Mouse (Mus musculus) urinary bladder, adult 2 months (tissue): ENCODE measurements around the gene Pnp2. TPM values are rescaled to one million over a fixed set of nuclear protein-coding genes. Genes with fewer than 3 reads are reported as not detected.
"Not testable (repeated sequence)": the region's sequence is repeated elsewhere in the genome, so short reads cannot be mapped to it uniquely, and the experiment has no call there.

Experiments used
- DNase-seq: peaks from one replicate; pipeline ENCODE4 v3.0.0; 2022; ENCODE audit warnings: low spot score
- polyA plus RNA-seq: library from polyadenylated mRNA; depleted of rRNA; stranded (reverse); fragments of >200 nt; gene quantifications from 2 replicates; pipeline ENCODE4 v1.2.3, GENCODE M21; 2012

Pnp2 gene
- polyA plus RNA-seq, 1 experiment: 3.7 TPM

DNA sequence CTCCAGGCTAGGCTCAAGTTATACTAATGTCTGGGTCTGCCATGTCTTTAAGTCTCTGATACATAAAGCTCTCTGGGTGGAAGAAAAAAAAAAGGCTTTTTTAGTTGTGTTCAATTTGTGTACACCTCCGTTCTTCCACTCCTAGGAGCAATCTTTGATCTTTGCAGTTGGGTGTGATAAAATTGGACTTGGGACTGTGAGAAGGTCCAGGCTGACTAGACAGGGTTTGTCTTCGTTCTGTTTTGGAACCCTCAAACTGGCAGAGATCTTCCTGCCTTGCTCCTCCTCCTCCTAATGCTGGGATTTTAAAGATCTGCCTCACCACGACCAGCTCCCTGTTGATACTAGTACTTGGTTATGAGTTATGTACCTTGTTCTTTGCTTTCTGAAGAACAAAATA lies 1.4 kb downstream of the Pnp2 start:
- not testable (repeated sequence) for DNase-seq

DNA sequence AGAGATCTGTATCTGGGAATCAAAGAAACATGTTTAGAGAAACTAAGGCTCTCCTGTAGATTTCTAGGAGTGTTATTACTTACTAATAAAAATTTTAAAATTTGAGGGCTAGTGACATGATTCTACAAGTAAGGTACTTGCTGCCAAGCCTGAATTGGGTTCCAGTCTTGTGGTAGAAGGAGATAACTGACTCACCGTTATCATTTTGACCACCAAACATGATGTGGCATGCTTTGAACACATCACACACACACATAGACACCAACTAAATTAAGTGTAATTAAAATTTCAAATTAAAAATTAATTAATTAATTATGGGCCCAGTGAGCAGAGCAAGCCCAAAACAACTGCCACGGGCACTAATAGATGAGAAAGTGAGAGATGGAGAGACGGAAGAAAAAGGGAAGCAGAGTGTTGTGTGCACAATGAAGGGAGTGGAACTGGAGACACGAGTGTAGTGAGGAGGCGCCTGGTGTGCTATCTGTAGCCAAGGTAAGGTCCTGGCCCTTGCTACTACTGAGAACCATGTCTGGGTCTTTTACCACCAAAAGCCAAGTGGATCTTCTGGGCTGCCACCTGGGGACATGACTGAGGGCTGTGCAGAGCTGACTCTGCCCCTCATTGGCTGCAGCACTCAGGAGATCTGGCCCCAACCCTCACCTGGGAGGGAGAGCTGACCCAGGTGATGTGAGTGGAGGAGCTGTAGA lies 2.6 kb downstream of the Pnp2 start:
- not testable (repeated sequence) for DNase-seq

DNA sequence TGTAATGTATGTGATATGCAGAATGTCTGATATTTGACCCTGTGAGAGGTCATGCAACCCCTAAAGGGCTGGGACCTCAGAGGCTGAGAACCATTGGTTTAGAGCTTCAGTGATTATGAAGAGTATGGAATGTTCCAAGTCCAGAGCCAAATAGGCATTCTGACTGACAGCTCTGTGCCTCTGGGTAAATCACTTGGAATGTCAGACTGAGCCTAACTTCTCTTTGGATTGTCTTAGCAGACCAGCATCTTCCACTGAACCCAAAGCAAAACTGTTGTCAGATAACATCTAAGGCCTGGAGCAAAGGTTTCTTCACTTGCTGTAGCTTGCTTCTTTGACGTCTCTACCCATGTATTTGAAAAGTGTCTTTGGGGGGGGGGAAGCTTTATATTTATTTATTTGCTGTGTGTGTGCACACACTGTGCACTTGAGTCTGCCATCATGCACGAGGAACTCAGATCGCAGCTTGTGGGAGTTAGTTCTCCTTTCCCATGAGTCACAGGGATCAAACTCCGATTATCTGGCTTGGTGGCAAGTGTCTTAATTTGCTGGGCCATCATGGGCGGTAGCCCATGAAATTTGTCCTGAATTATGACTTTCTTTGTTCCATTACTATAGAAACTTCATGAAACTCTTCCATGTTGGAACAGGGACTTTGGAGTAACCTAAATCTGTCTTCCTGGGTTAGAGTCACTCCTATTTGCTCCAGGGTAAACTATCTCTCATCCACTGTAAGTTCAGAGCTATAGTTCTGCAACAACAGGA lies 12.6 kb downstream of the Pnp2 start:
- no peak for DNase-seq

DNA sequence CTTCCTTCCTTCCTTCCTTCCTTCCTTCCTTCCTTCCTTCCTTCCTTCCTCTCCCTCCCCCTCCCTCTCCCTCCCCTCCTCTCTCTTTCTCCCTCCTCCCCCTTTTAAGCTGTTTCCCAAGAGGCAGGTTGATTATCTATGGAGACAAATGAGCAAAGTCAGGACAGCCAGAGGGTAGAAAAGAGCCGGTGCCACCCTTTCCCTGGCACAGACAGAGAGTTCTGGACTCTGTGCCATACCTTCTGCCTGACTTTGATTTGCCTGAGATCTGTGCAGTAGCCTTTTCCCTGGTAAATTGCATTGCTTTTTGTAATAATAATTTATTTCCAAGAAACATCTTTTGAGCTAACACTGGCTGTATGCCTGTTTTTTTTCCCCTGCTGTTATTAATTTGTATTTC lies 13.2 kb downstream of the Pnp2 start:
- no peak for DNase-seq

GRCm38 (mm10) chr14:50969558-50970544 lies 14.1 kb downstream of the Pnp2 start:
- DNase-seq: no peak

- no peak for DNase-seq
These were observed 15.0 kb downstream of the Pnp2 start for GRCm38 (mm10) chr14:50970822-50971221.

DNA sequence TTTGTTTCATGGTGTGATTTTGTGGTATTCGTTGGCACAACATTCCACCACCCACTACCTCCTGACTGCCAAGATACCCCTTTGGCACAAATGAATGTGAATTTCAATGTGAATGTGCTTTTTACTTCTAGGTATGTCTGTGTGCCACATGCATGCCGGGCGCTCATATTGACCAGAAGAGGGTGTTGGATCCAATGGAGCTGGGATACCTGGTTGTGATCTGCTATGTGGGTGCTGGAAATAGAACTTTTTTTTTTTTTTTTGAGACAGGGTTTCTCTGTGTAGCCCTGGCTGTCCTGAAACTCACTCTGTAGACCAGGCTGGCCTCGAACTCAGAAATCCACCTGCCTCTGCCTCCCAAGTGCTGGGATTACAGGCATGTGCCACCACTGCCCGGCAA lies 17.3 kb downstream of the Pnp2 start:
- not testable (repeated sequence) for DNase-seq

- DNase-seq: no peak
These were observed 17.9 kb downstream of the Pnp2 start for GRCm38 (mm10) chr14:50973700-50974099.

DNA sequence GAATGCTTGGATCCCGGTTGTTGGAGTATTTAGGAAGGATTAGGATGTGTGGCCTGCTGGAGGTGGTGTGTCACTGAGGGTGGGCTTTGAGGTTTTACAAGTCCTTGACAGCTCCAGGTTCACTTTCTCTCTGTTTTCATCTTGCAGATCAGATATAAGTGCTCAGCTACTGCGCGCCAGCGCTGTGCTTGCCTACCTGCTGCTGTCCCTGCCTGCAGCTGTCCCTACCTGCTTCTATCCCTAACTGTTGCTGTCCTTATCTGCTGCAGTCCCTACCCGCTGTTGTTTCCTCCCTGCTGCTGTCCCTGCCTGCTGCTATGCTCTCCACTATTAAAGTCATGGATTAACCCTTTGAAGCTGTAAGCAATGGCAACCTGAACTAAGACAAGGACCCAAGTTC lies 19.2 kb downstream of the Pnp2 start:
- DNase-seq: no peak

- DNase-seq: no peak
These were observed 20.9 kb downstream of the Pnp2 start for GRCm38 (mm10) chr14:50976674-50977073.

GRCm38 (mm10) chr14:50978451-50978850 lies 22.7 kb downstream of the Pnp2 start:
- not testable (repeated sequence) for DNase-seq

DNA sequence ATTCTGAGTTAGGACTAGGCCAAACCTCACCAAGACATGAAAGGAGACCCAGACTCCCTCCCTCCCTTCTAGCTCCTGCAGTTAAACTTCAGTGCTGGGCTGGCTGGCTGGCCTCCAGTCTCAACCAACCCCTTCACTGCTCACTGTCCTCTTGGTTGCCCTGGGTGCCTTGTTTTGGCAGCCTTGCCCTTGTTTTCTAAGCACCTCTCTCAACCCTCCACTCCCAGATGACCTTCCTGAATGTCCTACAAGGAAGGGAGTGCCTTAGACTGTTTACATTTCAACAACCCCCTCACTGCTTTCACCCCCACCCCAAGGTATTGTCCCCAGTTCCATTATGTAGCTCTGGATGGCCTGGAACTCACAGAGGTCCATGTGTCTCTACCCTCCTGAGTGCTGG lies 23.8 kb downstream of the Pnp2 start:
- DNase-seq: no peak

GRCm38 (mm10) chr14:50981207-50981606 lies 25.4 kb downstream of the Pnp2 start:
- DNase-seq: no peak

GRCm38 (mm10) chr14:50981837-50982236 lies 26.0 kb downstream of the Pnp2 start:
- no peak for DNase-seq

DNA sequence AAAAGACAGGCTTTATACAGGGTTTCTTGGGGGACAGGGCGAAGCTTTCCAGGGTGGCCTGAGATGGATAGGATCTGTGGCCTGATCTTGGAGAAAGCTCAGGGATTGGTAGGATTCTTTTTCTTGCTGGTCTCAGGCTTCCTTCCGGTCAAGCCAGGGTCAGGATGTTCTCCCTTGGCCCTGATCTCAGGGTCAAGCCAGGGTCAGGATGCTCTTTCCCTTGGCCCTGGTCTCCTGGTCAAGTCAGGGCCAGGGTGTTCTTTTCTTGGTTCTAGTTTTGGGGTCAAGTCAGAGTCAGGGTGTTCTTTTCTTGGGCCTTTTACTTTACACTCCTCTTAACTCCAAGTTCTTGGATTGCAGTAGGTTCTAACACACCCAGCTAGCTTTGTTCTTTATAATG lies 31.9 kb downstream of the Pnp2 start:
- DNase-seq: no peak

DNA sequence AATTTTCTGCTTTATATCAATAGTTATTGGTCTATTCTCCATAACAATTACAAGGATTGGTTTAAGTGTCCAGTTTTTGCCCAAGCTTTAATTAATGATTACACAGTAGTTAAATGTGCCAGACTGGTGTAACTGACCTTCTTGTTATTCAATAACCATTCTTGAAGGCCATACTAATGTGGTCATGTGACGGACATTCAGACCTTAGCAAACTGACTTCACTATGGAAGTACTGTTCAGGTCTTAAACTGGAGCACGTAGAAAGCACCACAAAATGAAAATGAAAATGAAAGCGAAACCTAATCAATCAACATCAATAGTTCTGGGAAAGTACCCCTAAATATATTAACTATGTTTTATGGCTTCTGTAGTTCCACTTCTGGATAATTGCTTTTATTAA lies 35.2 kb downstream of the Pnp2 start:
- DNase-seq: no peak

- DNase-seq: no peak
These were observed 41.3 kb downstream of the Pnp2 start for GRCm38 (mm10) chr14:50997088-50997487.

DNA sequence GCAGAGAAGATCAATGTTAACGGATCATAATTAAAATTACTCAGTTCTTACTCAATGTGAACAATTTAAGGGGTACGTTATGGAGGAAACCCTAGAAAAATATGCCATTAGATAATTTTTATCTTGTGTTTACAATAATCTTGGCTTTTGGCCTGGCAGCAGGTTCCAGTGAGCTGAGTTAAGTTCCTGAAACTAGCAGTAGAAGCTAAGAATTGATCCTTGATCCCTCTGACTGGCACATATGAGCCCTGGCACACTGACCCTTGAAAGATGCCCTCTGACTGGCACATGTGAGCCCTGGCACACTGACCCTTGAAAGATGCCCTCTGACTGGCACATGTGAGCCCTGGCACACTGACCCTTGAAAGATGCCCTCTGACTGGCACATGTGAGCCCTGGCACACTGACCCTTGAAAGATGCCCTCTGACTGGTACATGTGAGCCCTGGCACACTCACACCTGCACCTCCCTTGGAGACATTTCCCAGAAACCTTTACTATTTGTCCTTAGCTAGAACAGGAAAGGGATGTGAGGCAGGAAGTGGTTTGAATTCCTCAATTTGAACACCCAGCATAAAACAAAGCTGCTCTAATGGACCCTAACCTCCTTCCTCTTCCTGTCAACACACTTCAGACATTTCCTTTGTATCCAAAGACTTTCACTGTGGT lies 42.3 kb downstream of the Pnp2 start:
- no peak for DNase-seq

DNA sequence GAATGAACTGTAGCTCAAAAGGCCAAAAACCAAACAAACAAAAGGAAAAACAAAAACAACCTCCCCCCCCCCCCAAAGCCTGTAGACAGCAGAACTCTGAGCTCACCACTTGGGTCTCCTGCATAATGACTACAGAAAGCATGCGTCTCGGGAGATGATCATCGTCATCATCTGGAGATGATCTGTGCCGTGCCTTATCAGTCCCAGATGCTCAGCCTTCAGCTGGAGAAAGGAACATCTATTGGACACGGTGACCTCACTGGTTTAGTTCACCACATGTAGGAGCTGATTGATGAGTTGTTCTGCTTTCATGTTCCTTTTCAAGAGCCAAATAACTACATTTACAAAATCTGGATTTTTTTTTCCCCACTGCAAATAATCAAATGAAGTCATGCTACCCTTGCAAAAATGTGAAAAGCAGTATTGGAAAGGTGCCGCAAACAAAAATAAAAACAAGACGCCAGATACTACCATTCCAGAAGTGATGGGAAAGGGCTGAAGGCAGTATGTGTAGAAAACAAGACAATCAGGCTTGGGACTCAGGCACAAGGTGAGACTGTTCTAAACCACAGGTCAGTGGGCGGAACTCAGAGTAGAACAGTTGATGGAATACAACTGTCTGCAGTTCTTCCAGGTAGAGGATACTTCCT lies 51.5 kb downstream of the Pnp2 start, which contains the start of gene Rnase10:
Rnase10 (plus strand) TSS at position 600 of the 650 bp plus-strand sequence.
- DNase-seq: no peak

- no peak for DNase-seq
These were observed 52.3 kb downstream of the Pnp2 start for GRCm38 (mm10) chr14:51007914-51008713.
